Mouse (Mus musculus): Measurements from ENCODE around the gene Susd4. TPM values are rescaled to one million over a fixed set of nuclear protein-coding genes. Genes with fewer than 3 reads are reported as not detected.

Gene Susd4
- polyA plus RNA-seq, 1 experiment from 2014 or later, result 98.3 TPM

GRCm38 (mm10) chr1:182909066-182909465 is 145.4 kb downstream of the Susd4 start:
- ATAC-seq (ENCODE audit: low read depth), result no peak
- 63% methylated on average over 3 of the region's 3 CpGs for WGBS
- Histone ChIP-seq H3K27ac (ENCODE audit: low read depth, low read length) (no peak overlapping the region), H3K9me3 (ENCODE audit: control insufficient read depth, low read length) (no peaks in the 10 kb centered on the region; the same call in 1 of the 2 replicates), H3K36me3 (ENCODE audit: control insufficient read depth, insufficient read depth, low read length) (no peaks in the 10 kb centered on the region), H3K4me2 (ENCODE audit: low read depth, low read length) (no peak overlapping the region), H3K9ac (replicated peaks; ENCODE audit: low read depth, low read length) (no peak overlapping the region), H3K4me1 (ENCODE audit: control insufficient read depth, insufficient read depth, low read length) (peaks cover 11% of the 10 kb centered on the region), H3K4me3 (ENCODE audit: low read depth, low read length) (no peak overlapping the region), H3K27me3 (ENCODE audit: control insufficient read depth, insufficient read depth, low read length) (no peaks in the 10 kb centered on the region)

GRCm38 (mm10) chr1:182909596-182909995 is 145.9 kb downstream of the Susd4 start:
- Histone ChIP-seq H3K9me3 (ENCODE audit: control insufficient read depth, low read length) (no peaks in the 10 kb centered on the region; the same call in 1 of the 2 replicates), H3K4me2 (ENCODE audit: low read depth, low read length) (no peak overlapping the region), H3K36me3 (ENCODE audit: control insufficient read depth, insufficient read depth, low read length) (no peaks in the 10 kb centered on the region), H3K27ac (ENCODE audit: low read depth, low read length) (no peak overlapping the region), H3K4me3 (ENCODE audit: low read depth, low read length) (no peak overlapping the region), H3K27me3 (ENCODE audit: control insufficient read depth, insufficient read depth, low read length) (no peaks in the 10 kb centered on the region), H3K4me1 (ENCODE audit: control insufficient read depth, insufficient read depth, low read length) (peaks cover 11% of the 10 kb centered on the region), H3K9ac (replicated peaks; ENCODE audit: low read depth, low read length) (no peak overlapping the region)
- ATAC-seq (ENCODE audit: low read depth), result no peak
- WGBS, result 81% methylated on average over 5 of the region's 5 CpGs

- Histone ChIP-seq H3K9me3 (ENCODE audit: control insufficient read depth, low read length) (no peaks in the 10 kb centered on the region; the same call in 1 of the 2 replicates), H3K27me3 (ENCODE audit: control insufficient read depth, insufficient read depth, low read length) (no peaks in the 10 kb centered on the region), H3K9ac (replicated peaks; ENCODE audit: low read depth, low read length) (no peak overlapping the region), H3K4me2 (ENCODE audit: low read depth, low read length) (no peak overlapping the region), H3K4me1 (ENCODE audit: control insufficient read depth, insufficient read depth, low read length) (peaks cover 11% of the 10 kb centered on the region), H3K27ac (ENCODE audit: low read depth, low read length) (no peak overlapping the region), H3K4me3 (ENCODE audit: low read depth, low read length) (no peak overlapping the region), H3K36me3 (ENCODE audit: control insufficient read depth, insufficient read depth, low read length) (no peaks in the 10 kb centered on the region)
- WGBS, result 38% methylated on average over 2 of the region's 2 CpGs
- ATAC-seq (ENCODE audit: low read depth), result no peak
These were observed 148.9 kb downstream of the Susd4 start for GRCm38 (mm10) chr1:182912591-182912990.

GRCm38 (mm10) chr1:182914121-182914908 is 150.7 kb downstream of the Susd4 start:
- Histone ChIP-seq H3K27me3 (ENCODE audit: control insufficient read depth, insufficient read depth, low read length) (no peaks in the 10 kb centered on the region), H3K9ac (replicated peaks; ENCODE audit: low read depth, low read length) (no peak overlapping the region), H3K36me3 (ENCODE audit: control insufficient read depth, insufficient read depth, low read length) (no peaks in the 10 kb centered on the region), H3K4me2 (ENCODE audit: low read depth, low read length) (no peak overlapping the region), H3K9me3 (ENCODE audit: control insufficient read depth, low read length) (no peaks in the 10 kb centered on the region; the same call in 1 of the 2 replicates), H3K27ac (ENCODE audit: low read depth, low read length) (no peak overlapping the region), H3K4me3 (ENCODE audit: low read depth, low read length) (no peak overlapping the region), H3K4me1 (ENCODE audit: control insufficient read depth, insufficient read depth, low read length) (peaks cover 8% of the 10 kb centered on the region; the same call in 1 of the 2 replicates)
- no peak for ATAC-seq (ENCODE audit: low read depth)
- WGBS, result 78% methylated on average over 4 of the region's 4 CpGs

- Histone ChIP-seq H3K27ac (ENCODE audit: low read depth, low read length) (no peak overlapping the region), H3K4me3 (ENCODE audit: low read depth, low read length) (no peak overlapping the region), H3K4me1 (ENCODE audit: control insufficient read depth, insufficient read depth, low read length) (peaks cover 8% of the 10 kb centered on the region; the same call in 1 of the 2 replicates), H3K9me3 (ENCODE audit: control insufficient read depth, low read length) (no peaks in the 10 kb centered on the region; the same call in 1 of the 2 replicates), H3K36me3 (ENCODE audit: control insufficient read depth, insufficient read depth, low read length) (no peaks in the 10 kb centered on the region), H3K27me3 (ENCODE audit: control insufficient read depth, insufficient read depth, low read length) (no peaks in the 10 kb centered on the region), H3K9ac (replicated peaks; ENCODE audit: low read depth, low read length) (no peak overlapping the region), H3K4me2 (ENCODE audit: low read depth, low read length) (no peak overlapping the region)
- no peak for ATAC-seq (ENCODE audit: low read depth)
- 98% methylated on average over 5 of the region's 5 CpGs for WGBS
These were observed 152.5 kb downstream of the Susd4 start for GRCm38 (mm10) chr1:182916166-182916565.

- Histone ChIP-seq H3K9ac (replicated peaks; ENCODE audit: low read depth, low read length) (no peak overlapping the region), H3K4me2 (ENCODE audit: low read depth, low read length) (no peak overlapping the region), H3K4me3 (ENCODE audit: low read depth, low read length) (no peak overlapping the region), H3K27ac (ENCODE audit: low read depth, low read length) (peak overlapping the region; percentile 70), H3K36me3 (ENCODE audit: control insufficient read depth, insufficient read depth, low read length) (no peaks in the 10 kb centered on the region), H3K27me3 (ENCODE audit: control insufficient read depth, insufficient read depth, low read length) (no peaks in the 10 kb centered on the region), H3K4me1 (ENCODE audit: control insufficient read depth, insufficient read depth, low read length) (peaks cover 15% of the 10 kb centered on the region; the same call in 1 of the 2 replicates), H3K9me3 (ENCODE audit: control insufficient read depth, low read length) (no peaks in the 10 kb centered on the region)
- WGBS, result 27% methylated on average over 8 of the region's 8 CpGs
- peak; percentile 74; the same call in 1 of the 2 replicates for ATAC-seq (ENCODE audit: low read depth)
These were observed 155.2 kb downstream of the Susd4 start for GRCm38 (mm10) chr1:182918718-182919346.

GRCm38 (mm10) chr1:182922824-182923223 is 159.2 kb downstream of the Susd4 start:
- Histone ChIP-seq H3K27ac (ENCODE audit: low read depth, low read length) (peak overlapping the region; percentile 52; the same call in 1 of the 2 replicates), H3K4me1 (ENCODE audit: control insufficient read depth, insufficient read depth, low read length) (peaks cover 15% of the 10 kb centered on the region; the same call in 1 of the 2 replicates), H3K36me3 (ENCODE audit: control insufficient read depth, insufficient read depth, low read length) (no peaks in the 10 kb centered on the region), H3K9me3 (ENCODE audit: control insufficient read depth, low read length) (no peaks in the 10 kb centered on the region), H3K9ac (replicated peaks; ENCODE audit: low read depth, low read length) (no peak overlapping the region), H3K27me3 (ENCODE audit: control insufficient read depth, insufficient read depth, low read length) (no peaks in the 10 kb centered on the region), H3K4me2 (ENCODE audit: low read depth, low read length) (no peak overlapping the region), H3K4me3 (ENCODE audit: low read depth, low read length) (no peak overlapping the region)
- 45% methylated on average over 4 of the region's 4 CpGs for WGBS
- no peak for ATAC-seq (ENCODE audit: low read depth)

GRCm38 (mm10) chr1:182926465-182926864 is 162.8 kb downstream of the Susd4 start:
- Histone ChIP-seq H3K4me2 (ENCODE audit: low read depth, low read length) (no peak overlapping the region), H3K9ac (replicated peaks; ENCODE audit: low read depth, low read length) (no peak overlapping the region), H3K9me3 (ENCODE audit: control insufficient read depth, low read length) (no peaks in the 10 kb centered on the region), H3K36me3 (ENCODE audit: control insufficient read depth, insufficient read depth, low read length) (no peaks in the 10 kb centered on the region), H3K27ac (ENCODE audit: low read depth, low read length) (no peak overlapping the region), H3K4me1 (ENCODE audit: control insufficient read depth, insufficient read depth, low read length) (peaks cover 7% of the 10 kb centered on the region; the same call in 1 of the 2 replicates), H3K27me3 (ENCODE audit: control insufficient read depth, insufficient read depth, low read length) (no peaks in the 10 kb centered on the region), H3K4me3 (ENCODE audit: low read depth, low read length) (no peak overlapping the region)
- no peak for ATAC-seq (ENCODE audit: low read depth)
- 90% methylated on average over 6 of the region's 6 CpGs for WGBS

Measured in neural tube, embryonic 14.5 days (tissue).